In the genomic region with DNA sequence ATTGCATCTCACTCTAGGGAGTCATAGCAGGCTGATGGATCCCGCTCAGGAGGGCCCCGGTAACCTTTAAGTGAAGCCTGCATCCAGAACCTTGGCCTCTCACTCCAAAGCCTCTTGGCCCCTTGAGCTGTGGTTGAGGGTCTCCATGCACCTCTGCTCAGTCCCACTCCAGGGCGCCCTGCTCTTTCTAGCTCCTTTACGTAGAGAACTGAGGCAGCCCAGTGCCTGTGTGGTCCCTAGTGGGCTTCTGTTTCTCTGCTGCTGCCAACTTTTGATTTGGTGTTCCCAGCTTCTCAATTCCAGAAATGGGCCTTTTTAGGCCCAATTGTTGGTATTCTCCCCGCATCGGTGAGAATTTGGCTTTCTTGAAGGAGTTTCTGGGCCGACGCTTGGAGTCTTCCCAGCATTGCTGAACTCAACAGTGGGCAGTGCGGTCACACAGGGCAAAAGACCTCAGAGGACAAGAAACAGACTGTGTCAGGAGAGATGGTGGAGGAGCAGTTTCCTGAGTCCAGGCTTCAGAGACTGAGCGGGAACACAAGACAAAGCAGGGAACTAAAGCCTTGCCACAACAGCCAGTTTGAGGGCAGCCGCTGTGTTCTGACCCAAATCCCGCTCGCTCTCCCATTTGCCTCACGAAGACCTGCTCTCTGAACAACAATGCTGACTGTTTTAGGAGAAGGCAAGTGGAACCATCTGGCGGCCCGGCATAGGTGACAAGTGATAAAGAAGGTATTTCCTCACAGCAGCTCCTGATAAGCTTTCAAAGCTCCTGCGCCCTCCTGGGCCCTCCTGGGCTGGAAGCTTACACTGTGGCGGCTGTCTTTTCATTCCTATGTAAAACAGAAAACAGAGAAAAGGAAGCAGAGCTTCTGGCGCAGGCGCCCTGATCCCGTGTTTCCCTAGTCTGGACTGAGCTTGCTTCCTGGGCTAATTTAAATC, we compare ENCODE assay signal across 8 mouse cellular contexts.
DNase-seq lines count a peak whose midpoint lies in the region; TF ChIP-seq lines count a peak whose summit lies in the region.

No protein-coding gene starts in this region.

- peak; percentile 36 for TF ChIP-seq CTCF in heart, adult 2 months (IDR thresholded peaks at IDR 0.05)

- intact Hi-C loops in heart, adult 2 months (cut with DNase I): no loop called here

- H3K79me2 ChIP-seq in heart, adult 2 months (replicated peaks; ENCODE audit: control insufficient read depth, insufficient read depth, low read length): no peaks in the 10 kb centered on the region

- H3K36me3 ChIP-seq in heart, adult 2 months (ENCODE audit: control insufficient read depth, insufficient read depth, low read length): no peaks in the 10 kb centered on the region; the same call in 1 of the 2 replicates

- DNase-seq in R1 (ENCODE audit: low read depth, low spot score) (peak; percentile 84), liver (peak; percentile 55)
- DNase-seq in cerebellum, postnatal 25 days: peak; percentile 49 to 58
- DNase-seq in heart, adult 2 months: peak; percentile 22 to 35
- DNase-seq in kidney, adult 8-10 months: peak; percentile 10 to 13
- peak; percentile 8 for DNase-seq in right cerebral cortex, postnatal 14 days
- no peak for DNase-seq in natural killer cell, adult 2 months (ENCODE audit: low spot score in 2 of 2)
- DNase-seq in spleen, postnatal 14 days (ENCODE audit: low spot score in 2 of 2): no peak

- peak; percentile 77 for TF ChIP-seq EP300 in heart, adult 2 months (IDR thresholded peaks at IDR 0.05; ENCODE audit: insufficient read depth, low read depth, low read length)

- WGBS in heart, adult 2 months: 37% methylated on average over 21 of the region's 21 CpGs

- TF ChIP-seq POLR2A in heart, adult 2 months (IDR thresholded peaks at IDR 0.05; ENCODE audit: insufficient read depth, low read depth, low read length): peak; percentile 35; the same call in 1 of the 2 replicates

- peak overlapping the region; percentile 62 for H3K27ac ChIP-seq in heart, adult 2 months

- 0 out of 2 replicates have a peak overlapping the region, but pooled peaks have one; percentile 10 for H3K4me3 ChIP-seq in heart, adult 2 months

- H3K27me3 ChIP-seq in heart, adult 2 months (ENCODE audit: control insufficient read depth, insufficient read depth, low read length): no peaks in the 10 kb centered on the region

- peak overlapping the region; percentile 22; the same call in 1 of the 2 replicates for H3K9ac ChIP-seq in heart, adult 2 months (ENCODE audit: low read depth, low read length)

- peaks cover 6% of the 10 kb centered on the region for H3K4me1 ChIP-seq in heart, adult 2 months (ENCODE audit: control insufficient read depth, insufficient read depth, low read length)

Comparison
In these comparisons a context has a peak if more than half of its experiments do, and no peak if none do; other contexts are left out.
1. DNase-seq: peak in R1 (single experiment), cerebellum, postnatal 25 days (2 of 2), heart, adult 2 months (2 of 2), kidney, adult 8-10 months (2 of 2), liver (single experiment) and right cerebral cortex, postnatal 14 days (single experiment); none in natural killer cell, adult 2 months (0 of 2) and spleen, postnatal 14 days (0 of 2).